Mouse (Mus musculus) T-helper 2 cell (primary cell): ENCODE measurements at regions not wholly inside any gene's neighbourhood (a gene's known extent, or its start where the extent isn't known, plus 50 kb on each side); places are given as distances from the start of the nearest gene placed in this dataset.
"Not testable (repeated sequence)": the region's sequence is repeated elsewhere in the genome, so short reads cannot be mapped to it uniquely, and the experiment has no call there.

Experiments used
- in situ Hi-C: fragments of 300-600 bp; cut with MboI, MseI; formaldehyde crosslinking; loops from one replicate; pipeline ENCODE4 v1.15.1; 2025; ENCODE audit warnings: high pct_unique_total_duplicates

GRCm38 (mm10) chr13:83742102-83742501 is 238.3 kb downstream of the Mef2c start:
- in situ Hi-C loops: loop anchor here (25.0 kb wide), 1 partner anchor 495 kb away; no protein-coding TSS in a partner anchor

- in situ Hi-C loops: loop anchor here (25.0 kb wide), 1 partner anchor 495 kb away; no protein-coding TSS in a partner anchor
These were observed 238.7 kb downstream of the Mef2c start for GRCm38 (mm10) chr13:83742546-83742945.

DNA sequence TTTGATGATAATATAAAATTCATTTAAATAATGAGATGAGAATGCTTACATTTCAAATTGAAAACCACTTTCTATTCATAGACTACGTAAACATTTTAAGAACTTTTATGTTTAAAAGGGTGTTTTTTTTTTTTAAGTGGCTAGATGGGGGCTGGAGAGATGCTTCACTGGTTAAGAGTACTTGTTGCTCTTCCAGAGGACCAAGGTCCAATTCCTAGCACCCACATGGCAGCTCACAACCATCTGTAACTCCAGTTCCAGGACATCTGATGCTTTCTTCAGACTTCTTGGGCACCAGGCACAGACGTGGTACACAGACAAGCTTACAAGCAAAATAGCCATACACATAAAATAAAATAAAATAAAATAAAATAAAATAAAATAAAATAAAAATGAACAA is 239.5 kb downstream of the Mef2c start:
- in situ Hi-C loops: loop anchor here (25.0 kb wide), 1 partner anchor 494 kb away; no protein-coding TSS in a partner anchor

GRCm38 (mm10) chr13:83744110-83744752 is 240.4 kb downstream of the Mef2c start:
- in situ Hi-C loops: loop anchor here (25.0 kb wide), 1 partner anchor 493 kb away; no protein-coding TSS in a partner anchor

GRCm38 (mm10) chr13:83744981-83745555 is 241.2 kb downstream of the Mef2c start:
- in situ Hi-C loops: loop anchor here (25.0 kb wide), 1 partner anchor 492 kb away; no protein-coding TSS in a partner anchor

DNA sequence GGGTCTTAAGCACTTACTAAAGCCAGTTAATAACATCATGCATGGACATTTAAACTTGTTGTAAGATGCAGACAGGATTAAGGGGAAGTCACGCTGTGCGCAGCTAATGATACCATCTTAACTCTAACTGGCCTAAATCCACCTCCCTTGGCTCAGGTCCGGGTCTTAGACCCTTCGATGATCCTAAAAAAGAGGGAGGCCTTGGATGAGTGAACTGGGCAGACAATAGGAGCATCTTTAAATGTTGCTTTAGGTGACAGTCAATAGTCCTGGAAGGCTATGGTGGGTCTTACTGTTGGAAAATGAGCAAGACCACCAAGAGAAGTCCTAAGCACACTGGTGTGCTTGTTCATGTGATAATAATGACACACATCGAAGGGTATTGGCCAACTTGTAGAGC is 242.1 kb downstream of the Mef2c start:
- in situ Hi-C loops: loop anchor here (25.0 kb wide), 1 partner anchor 491 kb away; no protein-coding TSS in a partner anchor

- in situ Hi-C loops: loop anchor here (25.0 kb wide), 1 partner anchor 490 kb away; no protein-coding TSS in a partner anchor
These were observed 243.8 kb downstream of the Mef2c start for GRCm38 (mm10) chr13:83747671-83748070.

DNA sequence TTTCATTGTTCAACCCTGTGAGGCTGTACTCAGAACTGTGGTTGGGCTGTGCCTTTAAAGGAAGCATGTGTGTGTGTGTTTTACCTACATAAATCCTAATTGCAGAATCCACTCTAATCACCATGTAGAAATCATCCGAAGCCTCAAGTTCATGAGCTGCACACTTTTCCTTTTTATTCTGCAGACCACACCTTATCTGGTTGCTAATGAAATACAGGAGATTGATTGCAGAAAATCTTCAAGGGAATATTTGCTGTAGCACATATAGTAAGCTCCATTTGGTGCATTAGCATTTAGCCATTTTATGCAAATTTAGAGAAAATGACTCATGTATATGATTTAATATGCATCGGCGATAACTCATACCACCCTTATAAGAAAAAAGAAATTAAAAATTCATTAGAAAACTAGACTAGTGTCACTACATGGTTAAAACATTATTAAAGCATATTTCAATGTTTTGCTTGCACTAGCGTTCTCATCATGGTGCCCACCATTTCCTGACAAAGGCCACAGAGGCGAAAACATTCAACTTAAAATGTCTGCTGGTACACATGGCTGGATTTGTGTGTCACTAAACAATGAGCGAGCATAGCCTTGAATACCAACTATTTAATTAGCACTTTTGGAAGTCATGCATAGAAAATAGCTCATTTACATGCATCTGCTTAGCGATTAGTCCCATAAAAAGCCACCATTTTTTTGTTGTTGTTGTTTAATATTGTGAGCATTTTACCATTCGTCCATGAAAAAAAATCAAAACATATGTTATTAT is 245.7 kb downstream of the Mef2c start:
- in situ Hi-C loops: loop anchor here (25.0 kb wide), 1 partner anchor 488 kb away; no protein-coding TSS in a partner anchor

GRCm38 (mm10) chr13:83750437-83750836 is 246.6 kb downstream of the Mef2c start:
- in situ Hi-C loops: no loop called here

GRCm38 (mm10) chr13:83760387-83761170 is 256.7 kb downstream of the Mef2c start:
- in situ Hi-C loops: no loop called here

GRCm38 (mm10) chr13:83762484-83762883 is 258.6 kb downstream of the Mef2c start:
- in situ Hi-C loops: no loop called here

DNA sequence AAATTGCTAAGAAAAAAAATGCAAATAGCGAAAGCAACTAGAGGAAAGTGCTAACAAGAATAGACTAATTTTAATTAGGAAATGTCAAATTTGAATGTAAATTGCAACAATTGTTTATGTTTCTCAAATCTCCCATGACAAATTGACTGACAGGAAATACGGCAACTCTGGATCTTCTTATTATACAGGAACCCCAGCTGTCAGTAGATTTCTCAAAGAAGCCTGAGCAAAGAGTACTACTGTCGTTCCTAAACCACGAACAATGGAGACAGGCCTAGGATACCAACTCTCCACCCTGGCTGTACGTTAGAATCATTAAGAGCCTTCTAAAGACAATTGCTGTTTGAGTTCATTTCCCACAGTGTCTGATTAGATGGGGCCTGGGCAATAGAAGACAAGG is 259.5 kb downstream of the Mef2c start:
- in situ Hi-C loops: not testable (repeated sequence)

DNA sequence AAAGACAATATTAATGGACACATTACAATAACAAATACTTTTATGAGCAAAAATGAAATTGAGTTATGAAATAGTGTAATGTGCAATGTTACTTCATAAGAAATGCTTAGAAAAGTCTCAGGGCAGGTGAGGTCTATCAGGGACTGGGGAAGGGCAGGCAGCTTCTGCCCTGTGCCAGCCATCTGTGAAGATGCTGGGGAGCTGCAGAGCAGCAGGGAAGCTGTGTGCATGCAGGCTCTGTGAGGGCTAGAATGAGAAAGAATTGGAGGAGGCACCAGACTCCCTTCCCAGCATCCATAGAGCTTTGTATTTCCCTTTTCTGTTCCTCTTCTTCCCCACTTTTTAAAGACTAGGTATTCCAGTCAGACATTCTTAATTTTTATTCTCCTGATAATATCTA is 281.8 kb downstream of the Mef2c start:
- in situ Hi-C loops: loop anchor here (5.0 kb wide), 1 partner anchor 62 kb away; no protein-coding TSS in a partner anchor

- in situ Hi-C loops: no loop called here
These were observed 305.7 kb downstream of the Mef2c start for GRCm38 (mm10) chr13:83809535-83809934.

DNA sequence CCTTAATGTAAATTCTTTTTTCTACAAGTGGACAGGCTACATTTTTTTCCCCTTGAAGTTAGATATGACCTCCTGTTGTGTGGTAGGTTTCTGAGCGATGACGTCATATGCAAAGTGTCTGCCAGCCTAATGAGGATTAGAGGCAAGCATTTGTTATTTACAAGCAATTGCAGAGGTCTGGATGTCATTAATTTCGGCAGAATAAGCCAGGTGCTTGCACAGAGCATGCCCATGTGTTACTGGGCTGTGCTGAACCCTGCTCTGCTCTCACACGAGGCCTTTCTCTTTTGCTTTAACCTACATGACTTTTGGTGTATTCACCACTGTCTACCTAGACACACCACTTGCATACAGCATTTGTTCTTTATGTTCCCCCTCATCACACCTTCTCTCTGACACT is 316.5 kb downstream of the Mef2c start:
- in situ Hi-C loops: no loop called here

DNA sequence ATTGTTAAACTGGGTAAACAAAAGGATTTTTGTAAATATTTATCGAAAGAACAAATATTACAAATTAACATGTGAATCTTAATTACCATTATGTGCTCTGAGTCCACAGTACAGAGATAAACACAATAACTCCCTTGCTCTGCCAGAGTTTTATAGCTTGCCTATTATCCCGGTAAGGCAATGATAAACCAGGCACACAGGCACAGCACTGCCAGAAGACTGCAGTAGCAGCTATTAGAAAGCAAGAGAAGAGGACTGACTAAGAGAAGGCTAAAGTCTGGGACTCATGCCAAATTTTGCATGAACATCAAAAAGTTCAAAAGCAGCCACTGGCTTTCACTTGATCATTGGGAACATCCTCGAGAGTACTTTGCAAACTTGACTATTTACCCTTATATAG is 316.9 kb downstream of the Mef2c start:
- in situ Hi-C loops: no loop called here

DNA sequence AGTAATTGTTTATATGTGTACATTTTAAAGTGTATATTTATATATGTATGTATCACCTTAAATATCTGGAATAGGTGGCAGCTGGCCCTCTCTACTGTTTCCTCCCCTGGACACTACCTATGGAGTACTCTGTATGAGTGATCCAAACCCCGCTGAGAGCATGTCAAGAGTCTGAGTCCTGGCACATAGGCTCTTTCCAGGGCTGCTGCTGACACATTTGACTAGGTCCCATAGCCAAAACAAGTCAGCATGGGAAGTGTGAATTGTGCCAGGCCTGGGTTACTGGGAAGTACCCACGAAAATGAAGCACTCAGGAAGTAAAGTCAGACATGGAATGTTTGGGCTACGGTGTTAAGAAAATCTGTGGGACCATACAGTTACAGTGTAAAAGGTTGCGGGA is 321.1 kb downstream of the Mef2c start:
- in situ Hi-C loops: no loop called here

- in situ Hi-C loops: no loop called here
These were observed 323.1 kb downstream of the Mef2c start for GRCm38 (mm10) chr13:83826841-83827463.

DNA sequence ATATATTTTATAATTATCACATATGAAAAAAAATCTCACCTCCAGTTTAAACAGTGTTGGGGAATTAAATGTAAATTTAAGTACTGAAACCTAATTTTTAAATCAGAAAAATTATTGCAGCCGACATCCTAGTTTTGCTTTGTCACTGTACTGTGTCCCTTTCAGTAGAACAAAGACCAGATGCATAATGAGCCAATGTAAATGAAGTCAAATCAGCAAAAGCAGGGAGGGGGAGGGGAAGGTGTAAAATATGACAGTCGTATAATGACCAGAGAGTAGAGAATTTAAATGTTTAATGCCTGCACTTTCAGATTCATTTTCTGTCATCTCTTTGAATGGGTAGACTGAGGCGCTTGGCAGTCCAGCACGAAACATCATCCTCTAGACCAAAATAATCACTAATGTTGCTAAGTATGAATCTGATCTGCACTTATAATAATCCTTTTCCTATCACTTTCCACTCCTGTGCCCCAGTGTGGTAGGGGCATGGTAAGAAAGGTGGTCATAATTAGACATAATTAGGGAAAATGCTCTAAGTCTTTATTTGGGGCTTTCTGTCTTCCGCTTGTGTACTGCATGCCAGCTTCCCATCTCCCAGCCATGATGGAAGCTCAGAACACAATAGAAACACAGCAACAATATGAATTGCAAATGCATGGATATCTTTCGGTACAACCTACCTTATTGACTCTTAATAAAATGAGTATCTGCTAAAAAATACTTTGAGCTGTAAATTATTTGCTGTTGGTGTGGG is 356.0 kb upstream of the Tmem161b start:
- in situ Hi-C loops: no loop called here

GRCm38 (mm10) chr13:83867211-83867610 is 354.9 kb upstream of the Tmem161b start:
- in situ Hi-C loops: no loop called here
